Mouse (Mus musculus): Measurements from ENCODE around the gene Lpin2. TPM values are rescaled to one million over a fixed set of nuclear protein-coding genes. Genes with fewer than 3 reads are reported as not detected.

Lpin2 gene
- 31.3 TPM for polyA plus RNA-seq (2014; fragmentation: Illumina TruSeq; extraction: RNeasy Lipid Tissue Mini Kit (QIAGEN cat#74804); ENCODE audit: low read depth, low replicate concordance)

GRCm38 (mm10) chr17:71182211-71182721 is at the start of gene Lpin2:
TSS of gene Lpin2 (plus strand) at chr17:71182560.

Other genes with a start within 250 kb of the Lpin2 start
- gene Myom1, start 179.9 kb upstream of the Lpin2 start, polyA plus RNA-seq (2014; fragmentation: Illumina TruSeq; extraction: RNeasy Lipid Tissue Mini Kit (QIAGEN cat#74804); ENCODE audit: low read depth, low replicate concordance): 4.2 TPM
- 194 TPM for gene Myl12a, start 179.7 kb upstream of the Lpin2 start, polyA plus RNA-seq (2014; fragmentation: Illumina TruSeq; extraction: RNeasy Lipid Tissue Mini Kit (QIAGEN cat#74804); ENCODE audit: low read depth, low replicate concordance)
- gene Emilin2, start 129.4 kb downstream of the Lpin2 start, polyA plus RNA-seq (2014; fragmentation: Illumina TruSeq; extraction: RNeasy Lipid Tissue Mini Kit (QIAGEN cat#74804); ENCODE audit: low read depth, low replicate concordance): 4.0 TPM

Measured in adrenal gland, adult 10 weeks (tissue).